Mouse (Mus musculus) intestine, embryonic 15.5 days (tissue): ENCODE measurements around the gene Mrpl37. TPM values are rescaled to one million over a fixed set of nuclear protein-coding genes. Genes with fewer than 3 reads are reported as not detected.
A peak's percentile ranks its signal among the peaks of the same experiment; 100 is the strongest.

Source experiments
- ATAC-seq: fragments of 200-750 bp; cut with Nextera tagmentation; 2 replicates; pipeline ENCODE4 v1.8.0; 2017; ENCODE audit warnings: moderate TSS enrichment, moderate library complexity
- H3K27ac ChIP-seq: fragments of 300-500 bp; sonication (generic); 2 replicates; pipeline ENCODE4 v1.5.1; 2015; ENCODE audit warnings: mild to moderate bottlenecking, inconsistent platforms
- H3K27me3 ChIP-seq: fragments of 300-500 bp; sonication (generic); replicated peaks from 2 replicates; pipeline ENCODE4 v1.6.1; 2015; ENCODE audit warnings: inconsistent platforms
- H3K36me3 ChIP-seq: fragments of 300-500 bp; sonication (generic); 2 replicates; pipeline ENCODE4 v1.6.1; 2015; ENCODE audit warnings: inconsistent platforms
- H3K4me1 ChIP-seq: fragments of 300-500 bp; sonication (generic); replicated peaks from 2 replicates; pipeline ENCODE4 v1.6.1; 2015; ENCODE audit warnings: inconsistent platforms
- H3K4me2 ChIP-seq: fragments of 300-500 bp; sonication (generic); replicated peaks from 2 replicates; pipeline ENCODE4 v1.6.1; 2015; ENCODE audit warnings: mild to moderate bottlenecking, inconsistent platforms
- H3K4me3 ChIP-seq: fragments of 300-500 bp; sonication (generic); replicated peaks from 2 replicates; pipeline ENCODE4 v1.5.1; 2015; ENCODE audit warnings: inconsistent platforms
- H3K9ac ChIP-seq: fragments of 300-500 bp; sonication (generic); 2 replicates; pipeline ENCODE4 v1.6.1; 2015; ENCODE audit warnings: inconsistent platforms
- H3K9me3 ChIP-seq: fragments of 300-500 bp; sonication (generic); 2 replicates; pipeline ENCODE4 v1.6.1; 2016; ENCODE audit warnings: inconsistent platforms
- WGBS: fragments of 180-500 bp; shearing (Covaris S2); methylation state at CpG from one replicate; pipeline ENCODE4 v1.1.7; 2015; 5-methylcytosine and 5-hydroxymethylcytosine counted together
- polyA plus RNA-seq: library from polyadenylated mRNA; unstranded; fragments of >200 nt; fragmentation: Nextera tagmentation; extraction: Ambion mirVana; gene quantifications from 2 replicates; pipeline ENCODE4 v1.2.1, GENCODE M21; 2015

Mrpl37 gene
- polyA plus RNA-seq, 1 experiment from 2014 or later = 103 TPM

DNA sequence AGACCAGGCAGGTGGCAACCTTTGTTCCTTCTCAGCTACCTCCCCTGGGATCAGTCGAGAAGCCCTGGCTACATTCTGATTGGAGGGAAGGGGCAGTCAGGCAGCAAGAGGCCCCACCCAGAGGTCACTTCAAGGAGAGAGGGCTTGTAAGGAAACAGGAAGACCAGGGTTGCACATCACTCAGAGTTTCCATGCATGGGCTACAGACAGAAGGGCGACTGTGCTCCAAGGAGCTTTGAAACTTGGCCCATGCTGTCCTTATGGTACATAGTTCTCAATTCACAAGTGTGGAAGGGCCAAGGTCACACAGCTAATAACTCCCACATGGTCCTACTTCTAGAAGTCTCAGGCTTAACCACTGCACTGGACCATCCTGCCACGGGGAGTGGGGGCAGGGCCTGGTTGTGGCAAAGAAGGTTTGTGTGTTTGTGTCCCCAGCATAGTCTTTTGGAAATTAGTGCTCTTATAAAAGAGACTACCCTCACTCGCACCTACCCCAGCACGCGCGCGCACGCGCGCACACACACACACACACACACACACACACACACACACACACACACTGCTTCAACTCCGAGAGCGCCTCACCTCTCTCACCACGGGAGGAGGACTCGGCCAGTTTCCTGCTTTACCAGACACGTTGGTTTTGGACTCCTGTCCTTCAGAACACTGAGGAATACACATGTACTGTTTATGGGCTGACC lies 28.0 kb upstream of the Mrpl37 start:
- Histone ChIP-seq H3K27ac (no peak overlapping the region), H3K27me3 (no peaks in the 10 kb centered on the region), H3K4me1 (peaks cover 8% of the 10 kb centered on the region; the same call in 1 of the 2 replicates), H3K4me2 (no peak overlapping the region), H3K36me3 (no peaks in the 10 kb centered on the region), H3K9ac (no peak overlapping the region), H3K9me3 (no peaks in the 10 kb centered on the region), H3K4me3 (no peak overlapping the region)
- WGBS = 70% methylated on average over 16 of the region's 16 CpGs
- ATAC-seq = peak; percentile 64

DNA sequence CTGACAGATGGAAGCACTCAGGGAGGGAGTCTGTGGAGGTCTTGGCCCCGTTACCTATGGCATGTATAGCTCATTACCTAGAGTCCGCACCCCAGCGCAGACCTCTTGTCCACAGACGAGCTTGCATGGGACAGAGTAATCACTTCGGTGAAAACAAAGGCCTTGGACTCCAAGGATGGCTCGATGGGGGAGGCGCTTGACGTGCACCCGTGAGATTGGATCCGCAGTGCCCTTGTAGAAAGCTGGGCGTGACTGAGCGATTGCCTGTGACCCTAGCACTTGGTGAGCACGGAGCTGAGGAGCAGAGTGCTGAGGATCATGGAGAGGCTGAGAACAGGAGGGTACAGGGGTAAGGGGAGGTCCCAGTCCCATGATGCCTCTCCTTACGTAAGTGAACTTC lies 25.0 kb upstream of the Mrpl37 start:
- Histone ChIP-seq H3K9ac (no peak overlapping the region), H3K36me3 (no peaks in the 10 kb centered on the region), H3K27ac (no peak overlapping the region), H3K4me1 (peaks cover 3% of the 10 kb centered on the region; the same call in 1 of the 2 replicates), H3K4me3 (no peak overlapping the region), H3K27me3 (no peaks in the 10 kb centered on the region), H3K4me2 (no peak overlapping the region), H3K9me3 (no peaks in the 10 kb centered on the region)
- WGBS = 83% methylated on average over 14 of the region's 14 CpGs
- no peak for ATAC-seq

DNA sequence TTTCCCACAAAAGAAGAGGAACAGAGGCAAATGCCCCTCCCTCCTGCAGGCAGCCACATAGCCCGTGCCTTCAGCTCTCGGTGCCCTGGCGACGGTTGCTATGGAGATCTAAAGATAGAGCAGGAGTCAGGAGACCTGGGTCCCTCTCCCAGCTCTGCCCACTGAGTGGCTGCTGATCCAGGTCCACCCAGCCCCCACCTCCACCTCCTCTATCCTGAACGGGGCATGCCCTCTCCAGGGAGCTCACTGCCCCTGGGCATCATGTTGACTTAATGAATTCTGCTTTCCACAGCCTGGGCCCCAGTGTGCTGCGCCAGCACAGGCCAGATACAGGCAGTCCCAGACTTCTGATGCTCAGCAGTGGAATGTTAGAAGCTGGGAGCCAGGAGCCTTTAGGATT lies 18.2 kb upstream of the Mrpl37 start:
- H3K4me1 ChIP-seq = no peaks in the 10 kb centered on the region
- no peak overlapping the region for H3K4me3 ChIP-seq
- no peak overlapping the region for H3K9ac ChIP-seq
- WGBS = 25% methylated on average over 6 of the region's 6 CpGs
- no peaks in the 10 kb centered on the region for H3K9me3 ChIP-seq
- H3K36me3 ChIP-seq = no peaks in the 10 kb centered on the region
- ATAC-seq = 0 out of 2 replicates have a peak, but pooled peaks have one; percentile 12
- no peak overlapping the region for H3K4me2 ChIP-seq
- no peak overlapping the region for H3K27ac ChIP-seq
- no peaks in the 10 kb centered on the region for H3K27me3 ChIP-seq

DNA sequence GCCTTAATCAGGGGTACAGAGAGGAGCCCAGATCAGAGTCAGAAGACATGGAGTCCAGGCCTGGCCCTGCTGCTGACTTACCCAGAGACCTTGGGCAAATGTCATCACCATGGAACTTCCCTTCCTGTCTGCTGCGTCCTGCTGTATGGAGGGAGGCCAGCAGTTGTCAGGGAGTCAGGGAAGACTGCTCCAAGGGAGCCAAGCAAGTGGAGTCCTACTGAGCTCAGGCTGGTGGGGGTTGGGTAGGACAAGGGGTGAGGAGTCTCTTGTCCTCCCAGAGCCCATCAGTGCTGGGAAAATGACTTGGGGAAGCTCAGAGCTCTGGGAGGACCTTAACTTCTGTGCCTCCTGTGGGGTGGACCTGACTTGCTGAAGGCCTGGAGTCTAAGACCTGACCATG lies 17.7 kb upstream of the Mrpl37 start:
- no peak overlapping the region for H3K4me3 ChIP-seq
- WGBS = 33% methylated on average over 1 of the region's 1 CpGs
- no peaks in the 10 kb centered on the region for H3K36me3 ChIP-seq
- H3K4me1 ChIP-seq = no peaks in the 10 kb centered on the region
- no peak overlapping the region for H3K4me2 ChIP-seq
- H3K9ac ChIP-seq = no peak overlapping the region
- no peaks in the 10 kb centered on the region for H3K9me3 ChIP-seq
- no peaks in the 10 kb centered on the region for H3K27me3 ChIP-seq
- no peak overlapping the region for H3K27ac ChIP-seq
- ATAC-seq = no peak

DNA sequence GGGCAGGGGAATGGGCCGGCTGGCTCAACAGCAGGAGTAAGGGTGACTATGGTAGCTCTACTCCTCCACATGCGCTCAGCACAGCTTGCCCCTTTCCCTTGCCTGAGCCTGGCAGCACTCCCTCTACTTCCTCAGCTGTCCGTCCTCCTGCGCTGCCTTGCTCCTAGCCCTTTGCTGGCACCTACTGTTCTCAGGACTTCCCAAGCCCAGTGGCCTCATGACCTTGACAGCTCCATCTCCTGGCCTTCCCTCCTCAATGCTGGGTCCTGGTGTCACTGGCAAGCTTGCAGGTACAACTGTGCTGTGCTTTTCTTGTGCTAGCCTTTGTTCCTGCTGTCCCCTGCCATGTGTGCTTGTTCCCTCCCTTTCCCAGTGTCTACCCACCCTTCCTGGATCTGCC lies 16.5 kb upstream of the Mrpl37 start:
- Histone ChIP-seq H3K4me3 (no peak overlapping the region), H3K36me3 (no peaks in the 10 kb centered on the region), H3K9ac (no peak overlapping the region), H3K4me1 (no peaks in the 10 kb centered on the region), H3K4me2 (no peak overlapping the region), H3K9me3 (no peaks in the 10 kb centered on the region), H3K27ac (no peak overlapping the region), H3K27me3 (no peaks in the 10 kb centered on the region)
- ATAC-seq = no peak
- 87% methylated on average over 4 of the region's 4 CpGs for WGBS

DNA sequence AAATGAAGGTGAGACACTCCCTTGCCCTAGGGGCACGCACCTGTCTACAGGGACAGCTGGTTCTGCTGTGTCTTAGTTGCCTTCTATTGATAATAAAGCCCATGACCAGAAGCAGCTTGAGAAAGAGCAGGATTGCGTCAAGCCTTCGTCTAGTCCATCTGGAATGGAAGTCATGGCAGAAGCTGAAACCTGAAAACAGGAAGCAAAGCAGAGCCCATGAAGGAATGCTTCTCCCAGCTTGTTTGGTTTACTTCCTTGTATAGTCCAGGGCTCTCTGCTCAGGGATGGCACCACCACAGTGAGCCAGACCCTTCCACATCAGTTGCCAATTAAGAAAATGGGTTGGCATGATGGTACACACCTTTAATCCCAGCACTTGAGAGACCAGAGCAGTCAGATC lies 15.5 kb upstream of the Mrpl37 start:
- Histone ChIP-seq H3K27ac (no peak overlapping the region), H3K9ac (no peak overlapping the region), H3K36me3 (no peaks in the 10 kb centered on the region), H3K27me3 (no peaks in the 10 kb centered on the region), H3K9me3 (no peaks in the 10 kb centered on the region), H3K4me1 (no peaks in the 10 kb centered on the region), H3K4me2 (no peak overlapping the region), H3K4me3 (no peak overlapping the region)
- 77% methylated on average over 3 of the region's 3 CpGs for WGBS
- no peak for ATAC-seq

DNA sequence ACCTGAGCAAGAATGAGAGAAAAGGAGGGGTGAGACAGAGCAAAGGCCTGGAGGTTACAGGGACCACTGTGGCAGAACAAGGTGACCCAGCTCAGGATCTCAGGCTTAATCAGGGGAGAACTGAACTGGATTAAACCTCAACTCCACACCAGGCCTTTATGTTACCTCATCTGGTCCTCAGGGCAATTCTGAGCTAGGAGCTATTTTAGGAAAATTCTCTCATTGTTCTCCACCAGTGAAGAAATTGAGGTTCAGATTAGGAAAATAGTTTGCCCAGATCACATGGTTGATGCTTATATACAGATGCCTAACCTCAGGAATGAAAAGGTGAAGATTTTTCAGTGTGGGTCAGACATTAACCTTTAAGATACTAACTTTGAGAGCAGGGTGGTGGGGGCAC lies 13.0 kb upstream of the Mrpl37 start:
- no peak overlapping the region for H3K4me3 ChIP-seq
- H3K9me3 ChIP-seq = no peaks in the 10 kb centered on the region
- no peaks in the 10 kb centered on the region for H3K4me1 ChIP-seq
- no peaks in the 10 kb centered on the region for H3K27me3 ChIP-seq
- no peak overlapping the region for H3K4me2 ChIP-seq
- no peak for ATAC-seq
- no peaks in the 10 kb centered on the region for H3K36me3 ChIP-seq
- no peak overlapping the region for H3K27ac ChIP-seq
- H3K9ac ChIP-seq = no peak overlapping the region

DNA sequence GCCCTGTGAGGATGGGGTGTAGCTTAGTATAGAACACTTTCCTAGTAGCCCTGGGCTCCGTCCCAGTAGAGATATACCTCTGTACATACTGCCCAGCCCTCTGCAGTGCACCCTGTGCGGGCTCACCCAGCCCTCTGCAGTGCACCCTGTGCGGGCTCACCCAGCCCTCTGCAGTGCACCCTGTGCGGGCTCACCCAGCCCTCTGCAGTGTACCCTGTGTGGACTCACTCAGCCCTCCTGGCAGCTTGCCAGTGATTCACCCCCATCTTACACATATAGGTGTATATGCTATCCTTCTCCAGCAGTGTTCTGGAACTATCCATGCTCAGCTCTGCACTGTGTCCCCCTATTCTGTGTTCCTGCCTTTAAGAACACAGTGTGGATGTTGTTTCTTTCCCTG lies 12.2 kb upstream of the Mrpl37 start:
- Histone ChIP-seq H3K27me3 (no peaks in the 10 kb centered on the region), H3K9ac (no peak overlapping the region), H3K36me3 (no peaks in the 10 kb centered on the region), H3K4me1 (no peaks in the 10 kb centered on the region), H3K4me2 (no peak overlapping the region), H3K4me3 (no peak overlapping the region), H3K27ac (no peak overlapping the region), H3K9me3 (no peaks in the 10 kb centered on the region)
- ATAC-seq = no peak
- WGBS = 79% methylated on average over 4 of the region's 4 CpGs

DNA sequence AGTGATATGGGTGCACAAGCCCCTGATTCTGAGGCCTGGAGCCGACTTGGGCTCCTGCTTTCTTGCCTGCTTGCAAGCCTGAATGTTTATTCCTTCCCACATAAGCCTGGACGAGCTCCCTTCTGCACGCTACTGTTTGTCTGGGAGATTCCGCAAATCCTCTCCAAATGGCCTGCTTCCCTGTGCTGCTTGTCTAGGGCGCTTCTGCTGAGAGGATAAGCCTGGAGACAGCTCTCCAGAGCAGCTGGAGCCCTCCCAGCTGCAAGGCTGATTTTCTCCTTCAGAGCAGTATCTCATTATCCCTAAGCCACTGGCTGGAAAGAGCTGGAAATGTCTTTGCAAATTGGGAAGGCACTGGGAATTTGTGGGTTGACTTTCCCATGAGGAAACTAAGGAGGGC lies 8.8 kb upstream of the Mrpl37 start:
- ATAC-seq = no peak
- Histone ChIP-seq H3K36me3 (no peaks in the 10 kb centered on the region), H3K27me3 (no peaks in the 10 kb centered on the region), H3K4me3 (no peak overlapping the region), H3K4me1 (no peaks in the 10 kb centered on the region), H3K9me3 (no peaks in the 10 kb centered on the region), H3K4me2 (no peak overlapping the region), H3K9ac (no peak overlapping the region), H3K27ac (peak overlapping the region; percentile 11; the same call in 1 of the 2 replicates)
- WGBS = 40% methylated on average over 5 of the region's 5 CpGs

DNA sequence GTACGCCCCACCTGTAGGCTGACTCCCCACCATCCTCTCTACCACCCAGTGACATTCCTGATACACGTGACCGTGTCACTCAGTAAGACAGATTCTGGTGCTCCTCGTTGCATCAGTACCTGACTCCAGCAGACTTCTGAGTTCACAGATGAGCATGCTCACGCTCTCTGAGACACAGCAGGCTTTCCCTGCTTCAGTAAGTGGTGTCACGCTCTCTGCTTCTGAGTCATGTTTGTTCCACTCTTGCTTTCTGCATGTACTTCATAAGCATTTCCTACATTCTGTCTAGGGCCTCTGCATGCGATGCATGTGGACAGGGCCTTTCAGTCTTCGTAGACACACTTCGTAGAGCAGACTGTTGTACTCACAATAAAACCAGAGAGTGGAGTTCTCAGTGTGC lies 5.7 kb upstream of the Mrpl37 start:
- Histone ChIP-seq H3K27ac (no peak overlapping the region), H3K27me3 (no peaks in the 10 kb centered on the region), H3K4me3 (no peak overlapping the region), H3K9me3 (no peaks in the 10 kb centered on the region), H3K36me3 (no peaks in the 10 kb centered on the region), H3K9ac (no peak overlapping the region), H3K4me2 (no peak overlapping the region), H3K4me1 (no peaks in the 10 kb centered on the region)
- 90% methylated on average over 9 of the region's 9 CpGs for WGBS
- no peak for ATAC-seq

DNA sequence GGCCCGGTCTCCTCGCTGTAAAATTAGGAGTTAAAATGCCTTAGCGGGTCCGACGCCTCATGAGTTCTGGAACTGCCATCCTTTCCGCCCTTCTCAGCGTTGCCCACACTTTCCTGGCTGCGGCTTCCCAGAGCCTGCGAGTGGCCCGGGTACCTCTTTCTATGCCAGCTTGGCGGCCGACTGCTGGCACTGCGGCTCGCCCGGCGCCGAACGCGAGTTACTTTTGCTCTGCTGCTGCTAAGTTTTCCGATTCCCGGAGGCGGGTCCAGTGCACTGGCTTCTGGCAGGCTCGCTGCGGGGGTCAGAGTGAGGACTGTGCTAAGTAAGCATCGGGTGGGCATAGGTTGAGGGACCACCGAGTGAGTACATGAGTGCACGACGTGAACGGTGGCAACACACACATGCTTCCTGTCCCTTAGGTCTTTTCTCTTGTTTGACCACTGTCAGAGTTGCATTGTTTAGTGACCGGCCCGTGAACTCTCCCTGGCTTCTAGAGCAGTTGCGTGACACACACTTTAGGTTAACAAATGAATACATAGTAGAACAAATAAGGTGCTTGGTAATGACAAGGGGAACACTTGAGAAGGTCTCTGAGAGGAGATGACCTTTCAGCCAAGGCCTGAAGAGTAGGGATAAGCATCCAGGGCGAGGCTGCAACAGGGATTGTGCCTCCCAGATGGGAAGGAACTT lies 628 bp upstream of the Mrpl37 start:
- 5% methylated on average over 33 of the region's 33 CpGs for WGBS
- H3K27ac ChIP-seq = 0 out of 2 replicates have a peak overlapping the region, but pooled peaks have one; percentile 22
- H3K36me3 ChIP-seq = peaks cover 24% of the 10 kb centered on the region
- no peaks in the 10 kb centered on the region for H3K9me3 ChIP-seq
- peak; percentile 52 for ATAC-seq
- H3K27me3 ChIP-seq = no peaks in the 10 kb centered on the region
- peak overlapping the region; percentile 65 for H3K9ac ChIP-seq
- H3K4me1 ChIP-seq = peaks cover 9% of the 10 kb centered on the region
- H3K4me2 ChIP-seq = peak overlapping the region; percentile 96
- peak overlapping the region; percentile 80 for H3K4me3 ChIP-seq

DNA sequence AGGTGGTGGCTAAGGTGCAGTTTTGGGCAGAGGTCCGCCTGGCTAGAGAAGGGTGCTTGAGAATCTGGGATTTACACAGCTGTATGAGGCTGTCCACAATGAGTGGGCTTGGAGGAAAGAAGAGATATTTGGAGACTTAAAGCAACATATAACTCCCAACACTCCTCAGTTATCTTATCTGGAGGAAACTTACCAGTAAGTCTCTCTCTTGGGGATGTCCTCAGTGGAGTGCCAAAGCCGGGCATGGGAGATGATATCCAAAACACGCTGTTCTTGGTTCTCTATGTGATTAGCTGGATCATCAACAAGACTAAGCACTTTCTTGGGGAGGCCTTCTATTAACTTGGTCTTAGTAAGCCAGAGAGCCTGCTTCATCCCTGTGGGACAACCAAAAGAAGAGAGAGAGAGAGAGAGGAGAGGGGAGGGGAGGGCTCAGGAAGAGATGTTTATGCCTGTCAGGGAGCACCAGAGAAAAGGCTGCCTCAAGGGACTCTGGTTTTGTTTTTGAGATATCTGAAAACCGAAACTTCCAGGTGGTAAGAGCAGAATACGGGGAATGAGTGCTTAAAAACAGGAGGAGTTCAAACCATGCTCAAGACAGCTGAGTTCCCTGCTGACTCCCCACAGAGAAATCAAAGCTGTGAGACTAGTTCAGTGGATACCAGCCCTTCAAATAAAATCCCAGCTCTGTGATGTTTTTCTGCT lies 2.1 kb downstream of the Mrpl37 start:
- Histone ChIP-seq H3K36me3 (peaks cover 38% of the 10 kb centered on the region), H3K4me1 (peaks cover 9% of the 10 kb centered on the region), H3K9me3 (no peaks in the 10 kb centered on the region), H3K9ac (no peak overlapping the region), H3K27ac (no peak overlapping the region), H3K4me3 (no peak overlapping the region), H3K27me3 (no peaks in the 10 kb centered on the region), H3K4me2 (no peak overlapping the region)
- 92% methylated on average over 5 of the region's 5 CpGs for WGBS
- no peak for ATAC-seq
